Mouse (Mus musculus): ENCODE measurements around the gene Fut4. TPM values are rescaled to one million over a fixed set of nuclear protein-coding genes. Genes with fewer than 3 reads are reported as not detected.

Fut4 gene
- polyA plus RNA-seq (2017; shearing (Covaris generic)): 0.09 TPM

GRCm38 (mm10) chr9:14752001-14752522 lies at the start of gene Fut4:
Gene Fut4, minus strand, starts transcription at chr9:14752393.

GRCm38 (mm10) chr9:14784039-14785002 lies 32.1 kb upstream of the Fut4 start, which contains the start of the genes Mre11a and Ankrd49:
Gene Mre11a, plus strand, starts transcription at chr9:14784654.
Gene Ankrd49, minus strand, starts transcription at chr9:14784856.

GRCm38 (mm10) chr9:14770803-14771471 lies 18.7 kb upstream of the Fut4 start, which contains the start of gene 1700012B09Rik:
Gene 1700012B09Rik, minus strand, starts transcription at chr9:14771030.

GRCm38 (mm10) chr9:14740151-14740924 lies 11.9 kb downstream of the Fut4 start, which contains the start of gene Piwil4:
Gene Piwil4, minus strand, starts transcription at chr9:14740733.

Other genes with a start within 250 kb of the Fut4 start
- not detected for gene Amotl1, start 107.3 kb downstream of the Fut4 start, polyA plus RNA-seq (2017; shearing (Covaris generic))
- 0.22 TPM for gene Piwil4, start 11.7 kb downstream of the Fut4 start, polyA plus RNA-seq (2017; shearing (Covaris generic))
- gene 1700012B09Rik, start 18.6 kb upstream of the Fut4 start, polyA plus RNA-seq (2017; shearing (Covaris generic)): not detected
- 46.5 TPM for gene Mre11a, start 32.3 kb upstream of the Fut4 start, polyA plus RNA-seq (2017; shearing (Covaris generic))
- gene Ankrd49, start 32.5 kb upstream of the Fut4 start, polyA plus RNA-seq (2017; shearing (Covaris generic)): 35.6 TPM
- gene Gpr83, start 107.8 kb upstream of the Fut4 start, polyA plus RNA-seq (2017; shearing (Covaris generic)): 159 TPM
- 1,000 TPM for gene Izumo1r, start 151.6 kb upstream of the Fut4 start, polyA plus RNA-seq (2017; shearing (Covaris generic))

Measured in CD4-positive, CD25-positive, alpha-beta regulatory T cell, adult 9 weeks (primary cell).